Mouse (Mus musculus) cortical plate, adult 2 months (tissue): Measurements from ENCODE around the gene Pdgfd.

Experiments
- CTCF ChIP-seq: fragments of 200-500 bp; IDR thresholded peaks from 2 replicates; pipeline ENCODE4 v1.5.1; 2011; ENCODE audit warnings: mild to moderate bottlenecking, control low read depth, low read length; ENCODE audit not compliant: insufficient read depth; ENCODE audit errors: extremely low read depth
- POLR2A ChIP-seq: fragments of 200-500 bp; IDR thresholded peaks from 2 replicates; pipeline ENCODE4 v1.6.1; 2011; ENCODE audit warnings: mild to moderate bottlenecking, low read length, control low read depth; ENCODE audit not compliant: insufficient read depth; ENCODE audit errors: extremely low read depth

GRCm38 (mm10) chr9:6401764-6402163 is 233.4 kb downstream of the Pdgfd start:
- TF ChIP-seq POLR2A (no peak), CTCF (no peak)
